Comparison of ENCODE assay signal across 8 mouse cellular contexts in genomic region chr7:105633127-105633800, GRCm38 (mm10). TPM values are rescaled to one million over a fixed set of nuclear protein-coding genes. Genes with fewer than 3 reads are reported as not detected.
DNase-seq lines count a peak whose midpoint lies in the region; ATAC-seq lines count a peak whose summit lies in the region.

Gene Trim3 (minus strand): TSS chr7:105633571.

- peak; percentile 96 for ATAC-seq in heart, embryonic 14.5 days (ENCODE audit: insufficient number of reproducible peaks, insufficient read depth, low FRiP score, low read depth)
- peak; percentile 92 for ATAC-seq in liver, embryonic 12.5 days
- ATAC-seq in stomach, embryonic 14.5 days (ENCODE audit: insufficient number of reproducible peaks, insufficient read depth, low FRiP score, low read depth), result peak; percentile 91

- DNase-seq in CD8-positive naive resting alpha-beta T cell, adult 2 months (ENCODE audit: low read depth in 2 of 2, low spot score in 2 of 2), result peak; percentile 51 to 55
- DNase-seq in c-Kit-positive CD71-negative TER-119-negative erythroid progenitor cells, embryonic 14.5 days (ENCODE audit: low read depth), result peak; percentile 66
- DNase-seq in forebrain, embryonic 10.5 days (ENCODE audit: extremely low spot score, low spot score), result peak; percentile 88
- peak; percentile 96 for DNase-seq in kidney, postnatal 14 days
- peak; percentile 52 to 66 for DNase-seq in natural killer cell, adult 2 months (ENCODE audit: low spot score in 2 of 2)

- H3K36me3 ChIP-seq in forebrain, embryonic 10.5 days (replicated peaks), result peaks cover 30% of the 10 kb centered on the region
- peaks cover 29% of the 10 kb centered on the region for H3K36me3 ChIP-seq in heart, embryonic 14.5 days (ENCODE audit: control insufficient read depth, insufficient read depth, low read length)
- peaks cover 28% of the 10 kb centered on the region for H3K36me3 ChIP-seq in liver, embryonic 12.5 days
- H3K36me3 ChIP-seq in stomach, embryonic 14.5 days (ENCODE audit: control insufficient read depth, insufficient read depth, low read length), result peaks cover 20% of the 10 kb centered on the region

- H3K27me3 ChIP-seq in forebrain, embryonic 10.5 days (ENCODE audit: poor library complexity, severe bottlenecking), result peaks cover 38% of the 10 kb centered on the region
- no peaks in the 10 kb centered on the region for H3K27me3 ChIP-seq in heart, embryonic 14.5 days (ENCODE audit: control insufficient read depth, insufficient read depth, low read length)
- H3K27me3 ChIP-seq in liver, embryonic 12.5 days (replicated peaks), result peaks cover 12% of the 10 kb centered on the region
- no peaks in the 10 kb centered on the region for H3K27me3 ChIP-seq in stomach, embryonic 14.5 days (ENCODE audit: control insufficient read depth, insufficient read depth, low read length)

- peak within 1 kb of the TSS; percentile 90 for H3K4me3 ChIP-seq in forebrain, embryonic 10.5 days
- peak within 1 kb of the TSS; percentile 74 to 90 for H3K4me3 ChIP-seq in heart, embryonic 14.5 days (ENCODE audit: control insufficient read depth in 1 of 2, insufficient read depth in 1 of 2, low read depth in 1 of 2, low read length in 2 of 2)
- peak within 1 kb of the TSS; percentile 69 for H3K4me3 ChIP-seq in liver, embryonic 12.5 days
- H3K4me3 ChIP-seq in stomach, embryonic 14.5 days (ENCODE audit: low read depth, low read length), result peak within 1 kb of the TSS; percentile 84

- peaks cover 46% of the 10 kb centered on the region for H3K4me1 ChIP-seq in forebrain, embryonic 10.5 days
- H3K4me1 ChIP-seq in heart, embryonic 14.5 days (ENCODE audit: control insufficient read depth in 2 of 2, insufficient read depth in 2 of 2, low read length in 2 of 2), result peaks cover 17 to 31% of the 10 kb centered on the region in 2 experiments
- H3K4me1 ChIP-seq in liver, embryonic 12.5 days, result peaks cover 34% of the 10 kb centered on the region
- peaks cover 20% of the 10 kb centered on the region for H3K4me1 ChIP-seq in stomach, embryonic 14.5 days (ENCODE audit: control insufficient read depth, insufficient read depth, low read length)

- no peaks in the 10 kb centered on the region for H3K9me3 ChIP-seq in forebrain, embryonic 10.5 days
- H3K9me3 ChIP-seq in heart, embryonic 14.5 days (ENCODE audit: control insufficient read depth, low read length), result no peaks in the 10 kb centered on the region
- H3K9me3 ChIP-seq in liver, embryonic 12.5 days (replicated peaks), result no peaks in the 10 kb centered on the region
- no peaks in the 10 kb centered on the region for H3K9me3 ChIP-seq in stomach, embryonic 14.5 days (ENCODE audit: control insufficient read depth, low read depth, low read length)

- H3K4me2 ChIP-seq in heart, embryonic 14.5 days (ENCODE audit: low read length), result peak within 1 kb of the TSS; percentile 87
- peak within 1 kb of the TSS; percentile 95 for H3K4me2 ChIP-seq in liver, embryonic 12.5 days
- H3K4me2 ChIP-seq in stomach, embryonic 14.5 days (replicated peaks; ENCODE audit: low read depth, low read length), result peak within 1 kb of the TSS; percentile 73

- H3K9ac ChIP-seq in heart, embryonic 14.5 days (ENCODE audit: low read length), result peak within 1 kb of the TSS; percentile 94
- peak within 1 kb of the TSS; percentile 78 for H3K9ac ChIP-seq in liver, embryonic 12.5 days
- H3K9ac ChIP-seq in stomach, embryonic 14.5 days (replicated peaks; ENCODE audit: low read depth, low read length), result peak within 1 kb of the TSS; percentile 72

- under 1% methylated on average over 67 of the region's 71 CpGs for WGBS in forebrain, embryonic 10.5 days
- WGBS in heart, embryonic 14.5 days, result 0% methylated on average over 63 of the region's 71 CpGs
- under 1% methylated on average over 47 of the region's 71 CpGs for WGBS in liver, embryonic 12.5 days (ENCODE audit: insufficient replicate concordance)
- 1% methylated on average over 57 of the region's 71 CpGs for WGBS in stomach, embryonic 14.5 days

- peak within 1 kb of the TSS; percentile 92 for H3K27ac ChIP-seq in forebrain, embryonic 10.5 days
- peak within 1 kb of the TSS; percentile 46 to 57 for H3K27ac ChIP-seq in heart, embryonic 14.5 days (replicated peaks in 1 of 2; ENCODE audit: control insufficient read depth in 1 of 2, insufficient read depth in 1 of 2, low read depth in 2 of 2, low read length in 2 of 2)
- H3K27ac ChIP-seq in liver, embryonic 12.5 days, result no peak within 1 kb of the TSS
- peak within 1 kb of the TSS; percentile 52; the same call in 1 of the 2 replicates for H3K27ac ChIP-seq in stomach, embryonic 14.5 days (ENCODE audit: low read length)

RNA-seq across cellular contexts. Expression of gene Trim3, which starts in this region (rescaled TPM):
- polyA plus RNA-seq in forebrain, embryonic 10.5 days (2016; fragmentation: Nextera tagmentation; extraction: Ambion mirVana), result 25.9 and 27.8 TPM in 2 replicates
- polyA plus RNA-seq in heart, embryonic 14.5 days (2014; fragmentation: Nextera tagmentation; extraction: Ambion mirVana), result 22.4 and 26.3 TPM in 2 replicates
- polyA plus RNA-seq in liver, embryonic 12.5 days (2016; fragmentation: Nextera tagmentation; extraction: Ambion mirVana), result 7.7 and 8.0 TPM in 2 replicates
- 28.8 and 29.1 TPM in 2 replicates for polyA plus RNA-seq in stomach, embryonic 14.5 days (2014; fragmentation: Nextera tagmentation; extraction: Ambion mirVana)
